Mouse (Mus musculus) layer of hippocampus, postnatal 36 days (tissue): ENCODE results near the gene Prorsd1. TPM values are rescaled to one million over a fixed set of nuclear protein-coding genes. Genes with fewer than 3 reads are reported as not detected.
"Not testable (repeated sequence)": the region's sequence is repeated elsewhere in the genome, so short reads cannot be mapped to it uniquely, and the experiment has no call there.

ENCODE experiments used
- DNase-seq, 2 experiments: peaks; one replicate each; pipeline ENCODE4 v3.0.0; 2022
- total RNA-seq, 2 experiments: library from RNA; stranded (reverse); gene quantifications; 2 replicates each; pipeline ENCODE4 v1.2.3; 2021

Gene Prorsd1
- 1 to 10 TPM; 3.7 to 5.1 TPM for total RNA-seq

- peak; percentile 67 to 72 for DNase-seq
Observed at GRCm38 (mm10) chr11:29514682-29515412, at the start of gene Prorsd1. Gene Prorsd1 (minus strand): TSS chr11:29515033.

GRCm38 (mm10) chr11:29563406-29563805 lies 48.6 kb upstream of the Prorsd1 start:
- no peak for DNase-seq

GRCm38 (mm10) chr11:29560990-29561389 lies 46.2 kb upstream of the Prorsd1 start:
- no peak for DNase-seq

GRCm38 (mm10) chr11:29560452-29560851 lies 45.6 kb upstream of the Prorsd1 start:
- no peak for DNase-seq

- DNase-seq, result no peak
Observed at GRCm38 (mm10) chr11:29549425-29549778, 34.6 kb upstream of the Prorsd1 start.

- DNase-seq, result no peak
Observed at GRCm38 (mm10) chr11:29548504-29549424, 33.9 kb upstream of the Prorsd1 start.

GRCm38 (mm10) chr11:29547752-29548503 lies 33.1 kb upstream of the Prorsd1 start, which contains the start of the genes Clhc1 and Rps27a:
Gene Clhc1 (plus strand): TSS chr11:29547950.
Gene Rps27a (minus strand): TSS chr11:29548109.
- peak; percentile 92 to 93 for DNase-seq

- no peak for DNase-seq
Observed at GRCm38 (mm10) chr11:29547249-29547751, 32.5 kb upstream of the Prorsd1 start.

- DNase-seq, result no peak
Observed at GRCm38 (mm10) chr11:29546762-29547161, 31.9 kb upstream of the Prorsd1 start.

- not testable (repeated sequence) for DNase-seq
Observed at GRCm38 (mm10) chr11:29546297-29546696, 31.5 kb upstream of the Prorsd1 start.

GRCm38 (mm10) chr11:29545150-29545752 lies 30.4 kb upstream of the Prorsd1 start:
- DNase-seq, result not testable (repeated sequence)

GRCm38 (mm10) chr11:29544225-29544945 lies 29.6 kb upstream of the Prorsd1 start:
- DNase-seq, result no peak

- DNase-seq, result no peak
Observed at GRCm38 (mm10) chr11:29538201-29538600, 23.4 kb upstream of the Prorsd1 start.

GRCm38 (mm10) chr11:29525988-29526794 lies 11.4 kb upstream of the Prorsd1 start, which contains the start of gene Mtif2:
Gene Mtif2 (plus strand): TSS chr11:29526408.
- peak; percentile 79 for DNase-seq

- DNase-seq, result no peak
Observed at GRCm38 (mm10) chr11:29514325-29514681, 530 bp downstream of the Prorsd1 start.

GRCm38 (mm10) chr11:29512818-29513535 lies 1.9 kb downstream of the Prorsd1 start:
- no peak for DNase-seq

- DNase-seq, result no peak
Observed at GRCm38 (mm10) chr11:29509421-29509820, 5.4 kb downstream of the Prorsd1 start.

- no peak for DNase-seq
Observed at GRCm38 (mm10) chr11:29504899-29505625, 9.8 kb downstream of the Prorsd1 start.
